Mouse (Mus musculus) lung, postnatal 0 days (tissue): ENCODE measurements around the gene Samsn1. TPM values are rescaled to one million over a fixed set of nuclear protein-coding genes. Genes with fewer than 3 reads are reported as not detected.

Experiments
- ATAC-seq: fragments of 200-750 bp; cut with Nextera tagmentation; 2 replicates; pipeline ENCODE4 v1.8.0; 2017; ENCODE audit warnings: moderate library complexity
- DNase-seq: peaks from one replicate; pipeline ENCODE4 v3.0.0-alpha.2; 2016; ENCODE audit warnings: low spot score
- H3K27ac ChIP-seq: fragments of 300-500 bp; sonication (generic); 2 replicates; pipeline ENCODE4 v1.5.1; 2014; ENCODE audit warnings: antibody characterized with exemption, mild to moderate bottlenecking, low read length, mixed read lengths
- H3K27me3 ChIP-seq: fragments of 300-500 bp; sonication (generic); replicated peaks from 2 replicates; pipeline ENCODE4 v1.6.1; 2014; ENCODE audit warnings: low read length, mixed read lengths; ENCODE audit not compliant: insufficient read depth
- H3K36me3 ChIP-seq: fragments of 300-500 bp; sonication (generic); 2 replicates; pipeline ENCODE4 v1.6.1; 2014; ENCODE audit warnings: low read length, mixed read lengths; ENCODE audit not compliant: insufficient read depth
- H3K4me1 ChIP-seq: fragments of 300-500 bp; sonication (generic); 2 replicates; pipeline ENCODE4 v1.6.1; 2014; ENCODE audit warnings: antibody characterized with exemption, low read depth, low read length, mixed read lengths; ENCODE audit not compliant: insufficient read depth
- H3K4me2 ChIP-seq: fragments of 300-500 bp; sonication (generic); replicated peaks from 2 replicates; pipeline ENCODE4 v1.6.1; 2014; ENCODE audit warnings: low read depth, mild to moderate bottlenecking, low read length, moderate library complexity, mixed read lengths
- H3K4me3 ChIP-seq: fragments of 300-500 bp; sonication (generic); 2 replicates; pipeline ENCODE4 v1.5.1; 2014; ENCODE audit warnings: low read depth, low read length
- H3K9ac ChIP-seq: fragments of 300-500 bp; sonication (generic); replicated peaks from 2 replicates; pipeline ENCODE4 v1.6.1; 2014; ENCODE audit warnings: low read depth, mild to moderate bottlenecking
- H3K9me3 ChIP-seq: fragments of 300-500 bp; sonication (generic); 2 replicates; pipeline ENCODE4 v1.6.1; 2016; ENCODE audit warnings: low read length, mixed read lengths
- CTCF ChIP-seq: IDR thresholded peaks from 2 replicates; pipeline ENCODE4 v1.5.1; 2016; ENCODE audit warnings: antibody characterized with exemption, mild to moderate bottlenecking
- EP300 ChIP-seq: IDR thresholded peaks from 2 replicates; pipeline ENCODE4 v1.6.1; 2016; ENCODE audit warnings: antibody characterized with exemption, mild to moderate bottlenecking, control low read depth
- WGBS: fragments of 180-500 bp; shearing (Covaris S2); extraction: QIAGEN DNeasy Blood & Tissue Kit; methylation state at CpG from one replicate; pipeline ENCODE4 v1.1.7; 2014; 5-methylcytosine and 5-hydroxymethylcytosine counted together
- polyA plus RNA-seq: library from polyadenylated mRNA; unstranded; fragments of >200 nt; fragmentation: Nextera tagmentation; extraction: Ambion mirVana; gene quantifications from 2 replicates; pipeline ENCODE4 v1.2.1, GENCODE M21; 2015

The Samsn1 gene
- polyA plus RNA-seq, 1 experiment from 2014 or later: 4.1 TPM

DNA sequence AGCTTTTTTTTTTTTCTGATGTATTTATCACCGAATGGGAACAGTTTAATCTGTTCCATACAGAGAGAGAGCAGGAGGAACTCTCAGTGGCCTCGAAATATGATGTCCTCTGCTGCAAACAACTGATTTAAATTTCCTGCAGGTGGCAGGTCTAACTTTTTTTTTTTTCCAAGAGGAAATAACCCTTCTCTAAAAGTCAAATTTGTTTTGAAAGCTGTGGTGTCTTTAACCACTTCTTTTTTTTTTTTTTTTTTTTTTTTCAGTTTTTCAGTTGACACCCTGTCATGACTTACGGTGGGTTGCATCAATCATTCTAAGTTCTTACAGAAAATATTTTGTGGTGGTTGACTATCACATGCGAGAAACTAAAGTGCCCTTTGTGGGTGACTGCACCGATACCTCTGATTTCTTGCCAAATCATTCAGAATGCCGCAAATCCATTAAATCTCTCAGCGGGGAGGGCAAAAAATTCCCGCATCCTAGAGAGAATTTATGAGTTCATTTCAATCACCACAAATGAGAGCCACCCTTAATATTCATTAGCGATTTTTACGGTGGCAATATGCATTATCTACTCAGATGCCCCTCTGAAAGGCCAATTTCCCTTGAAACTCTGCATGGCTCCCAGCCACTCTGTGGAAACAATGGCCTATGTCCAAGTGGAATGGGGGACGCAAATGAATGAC is 92.4 kb downstream of the Samsn1 start:
- Histone ChIP-seq H3K36me3 (no peaks in the 10 kb centered on the region), H3K9me3 (no peaks in the 10 kb centered on the region), H3K4me1 (no peaks in the 10 kb centered on the region), H3K4me2 (no peak overlapping the region), H3K9ac (no peak overlapping the region), H3K4me3 (no peak overlapping the region), H3K27me3 (no peaks in the 10 kb centered on the region), H3K27ac (no peak overlapping the region)
- DNase-seq: no peak
- 79% methylated on average over 11 of the region's 11 CpGs for WGBS
- TF ChIP-seq EP300 (no peak), CTCF (no peak)
- no peak for ATAC-seq

DNA sequence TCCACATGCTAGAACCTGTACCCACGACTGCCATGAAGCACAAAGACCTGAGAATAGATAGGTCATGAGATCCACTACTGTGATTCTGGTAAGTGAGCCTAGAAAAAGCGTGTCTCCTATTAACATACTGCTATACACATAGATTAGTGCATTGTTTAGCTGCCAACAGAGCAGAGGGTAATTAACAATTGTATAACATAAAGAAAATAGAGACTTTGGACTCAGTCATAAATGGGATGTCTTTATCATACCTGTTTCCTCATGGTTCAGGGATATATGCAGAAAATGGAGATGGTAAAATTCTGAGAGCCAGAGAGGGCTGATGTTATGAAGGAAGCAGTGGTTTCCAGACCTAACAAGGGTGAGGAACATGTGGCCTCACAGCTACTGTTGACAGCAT is 95.6 kb downstream of the Samsn1 start:
- whole genome bisulfite sequencing: 74% methylated on average over 2 of the region's 2 CpGs
- DNase-seq: no peak

DNA sequence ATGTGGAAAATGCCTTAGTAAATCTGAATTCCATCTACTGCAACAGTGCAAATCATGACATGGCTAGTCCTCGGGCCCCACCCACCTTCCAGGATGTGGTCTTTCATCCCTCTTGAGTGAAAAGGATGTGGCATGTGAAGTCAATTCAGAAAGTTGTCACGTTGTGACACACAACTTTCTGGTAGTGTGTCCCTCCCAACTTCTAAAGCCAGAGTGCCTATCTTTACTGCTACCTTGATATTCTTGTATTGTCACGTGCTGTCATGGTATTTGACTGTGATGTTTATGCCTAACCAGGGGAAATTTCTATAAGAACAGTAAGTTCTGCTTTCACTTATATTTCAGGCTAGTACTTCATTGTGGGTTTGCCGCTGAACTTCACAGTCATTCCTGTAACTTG is 101.2 kb downstream of the Samsn1 start:
- no peak overlapping the region for H3K9ac ChIP-seq
- no peaks in the 10 kb centered on the region for H3K4me1 ChIP-seq
- H3K4me2 ChIP-seq: no peak overlapping the region
- no peak overlapping the region for H3K27ac ChIP-seq
- ATAC-seq: no peak
- no peaks in the 10 kb centered on the region for H3K27me3 ChIP-seq
- WGBS: 80% methylated on average over 4 of the region's 4 CpGs
- no peaks in the 10 kb centered on the region for H3K9me3 ChIP-seq
- H3K4me3 ChIP-seq: no peak overlapping the region
- no peaks in the 10 kb centered on the region for H3K36me3 ChIP-seq
- DNase-seq: no peak
- TF ChIP-seq EP300: no peak
- no peak for TF ChIP-seq CTCF

More for the DNA sequence above, 95.6 kb downstream of the Samsn1 start:
- no peaks in the 10 kb centered on the region for H3K4me1 ChIP-seq
- no peak overlapping the region for H3K4me3 ChIP-seq
- H3K36me3 ChIP-seq: no peaks in the 10 kb centered on the region
- H3K9me3 ChIP-seq: no peaks in the 10 kb centered on the region
- ATAC-seq: no peak
- TF ChIP-seq EP300 (no peak), CTCF (no peak)
- no peaks in the 10 kb centered on the region for H3K27me3 ChIP-seq
- no peak overlapping the region for H3K9ac ChIP-seq
- no peak overlapping the region for H3K27ac ChIP-seq
- no peak overlapping the region for H3K4me2 ChIP-seq

- WGBS: 82% methylated on average over 4 of the region's 4 CpGs
- H3K27me3 ChIP-seq: no peaks in the 10 kb centered on the region
- DNase-seq (no peak), ATAC-seq (no peak)
- no peaks in the 10 kb centered on the region for H3K36me3 ChIP-seq
- no peaks in the 10 kb centered on the region for H3K9me3 ChIP-seq
- no peak overlapping the region for H3K4me3 ChIP-seq
- H3K4me2 ChIP-seq: no peak overlapping the region
- TF ChIP-seq EP300 (no peak), CTCF (no peak)
- no peak overlapping the region for H3K27ac ChIP-seq
- no peaks in the 10 kb centered on the region for H3K4me1 ChIP-seq
- H3K9ac ChIP-seq: no peak overlapping the region
Measured at GRCm38 (mm10) chr16:75919298-75919697, 102.8 kb downstream of the Samsn1 start.

GRCm38 (mm10) chr16:75917712-75918111 is 104.4 kb downstream of the Samsn1 start:
- no peak overlapping the region for H3K27ac ChIP-seq
- H3K9me3 ChIP-seq: no peaks in the 10 kb centered on the region
- no peak for TF ChIP-seq EP300
- no peak for TF ChIP-seq CTCF
- no peak overlapping the region for H3K9ac ChIP-seq
- ATAC-seq: no peak
- 76% methylated on average over 5 of the region's 5 CpGs for WGBS
- no peaks in the 10 kb centered on the region for H3K27me3 ChIP-seq
- no peak overlapping the region for H3K4me2 ChIP-seq
- H3K4me3 ChIP-seq: no peak overlapping the region
- no peak for DNase-seq
- H3K4me1 ChIP-seq: no peaks in the 10 kb centered on the region
- no peaks in the 10 kb centered on the region for H3K36me3 ChIP-seq

DNA sequence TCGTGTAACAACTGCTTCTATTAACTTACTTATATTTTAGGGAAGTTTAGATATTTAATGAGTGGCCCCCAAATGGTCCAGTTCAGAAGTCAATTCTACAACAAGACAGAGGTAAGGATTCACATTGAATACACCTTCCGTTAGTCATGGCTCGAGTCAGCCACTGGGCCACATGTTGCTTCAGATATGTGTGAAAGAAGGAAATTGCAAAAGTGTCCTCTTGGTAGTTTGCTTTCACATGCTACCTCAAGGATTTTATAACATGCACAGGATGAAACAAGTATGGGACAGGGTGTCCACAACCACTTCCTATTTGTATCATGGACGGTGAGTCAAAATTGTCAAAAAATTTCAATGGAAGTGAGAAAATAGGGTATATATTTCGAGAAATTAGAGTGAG is 110.0 kb downstream of the Samsn1 start:
- Histone ChIP-seq H3K36me3 (no peaks in the 10 kb centered on the region), H3K9me3 (no peaks in the 10 kb centered on the region), H3K27ac (no peak overlapping the region), H3K9ac (no peak overlapping the region), H3K4me3 (no peak overlapping the region), H3K4me2 (no peak overlapping the region), H3K4me1 (no peaks in the 10 kb centered on the region), H3K27me3 (no peaks in the 10 kb centered on the region)
- DNase-seq (no peak), ATAC-seq (no peak)
- WGBS: 85% methylated on average over 5 of the region's 5 CpGs
- TF ChIP-seq CTCF (no peak), EP300 (no peak)
